Mouse (Mus musculus): ENCODE measurements around the gene Polg2. TPM values are rescaled to one million over a fixed set of nuclear protein-coding genes. Genes with fewer than 3 reads are reported as not detected.
A peak's percentile ranks its signal among the peaks of the same experiment; 100 is the strongest.
"Not testable (repeated sequence)": the region's sequence is repeated elsewhere in the genome, so short reads cannot be mapped to it uniquely, and the experiment has no call there.

Polg2 gene
- total RNA-seq, 2 experiments from 2014 or later: 2.8 to 3.3 TPM

DNA sequence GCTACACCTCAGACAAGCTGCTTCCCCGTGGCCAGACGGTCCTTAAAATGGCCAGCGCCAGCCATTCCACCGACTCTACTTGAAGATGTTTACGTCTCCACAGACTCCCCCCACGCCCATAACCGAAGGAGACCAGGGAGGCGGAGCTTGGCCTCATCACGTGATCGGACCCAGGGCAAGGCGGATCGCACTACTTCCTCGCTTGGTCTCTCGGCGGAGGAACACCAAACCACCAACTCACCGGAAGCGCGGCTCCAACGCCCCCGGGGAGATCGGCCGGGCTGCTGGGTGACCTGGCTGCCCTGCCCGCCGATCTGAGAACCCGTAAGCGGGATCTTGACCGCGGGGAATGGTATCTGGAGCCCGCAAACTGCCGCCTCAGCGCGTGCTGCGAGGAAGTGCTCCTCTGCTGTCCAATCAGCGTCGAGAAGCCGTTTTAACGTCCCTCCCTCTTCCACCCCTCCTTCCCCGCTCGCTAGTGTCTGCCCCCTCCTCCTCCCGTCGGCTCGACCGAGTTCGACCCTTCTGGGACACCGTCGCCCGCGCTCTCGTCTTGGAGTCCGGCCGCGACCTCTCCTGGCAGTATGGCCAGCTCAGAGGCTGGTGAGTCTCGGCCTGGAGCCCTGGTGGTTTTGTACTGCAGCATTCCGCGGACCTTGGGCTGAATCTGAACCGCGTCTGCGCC is 9.6 kb upstream of the Polg2 start, which contains the start of the genes Ddx5 and Cep95:
TSS of gene Ddx5 (minus strand) at position 411 of the 685 bp plus-strand sequence.
TSS of gene Cep95 (plus strand) at position 478 of the 685 bp plus-strand sequence.
- peak; percentile 97 for DNase-seq

DNA sequence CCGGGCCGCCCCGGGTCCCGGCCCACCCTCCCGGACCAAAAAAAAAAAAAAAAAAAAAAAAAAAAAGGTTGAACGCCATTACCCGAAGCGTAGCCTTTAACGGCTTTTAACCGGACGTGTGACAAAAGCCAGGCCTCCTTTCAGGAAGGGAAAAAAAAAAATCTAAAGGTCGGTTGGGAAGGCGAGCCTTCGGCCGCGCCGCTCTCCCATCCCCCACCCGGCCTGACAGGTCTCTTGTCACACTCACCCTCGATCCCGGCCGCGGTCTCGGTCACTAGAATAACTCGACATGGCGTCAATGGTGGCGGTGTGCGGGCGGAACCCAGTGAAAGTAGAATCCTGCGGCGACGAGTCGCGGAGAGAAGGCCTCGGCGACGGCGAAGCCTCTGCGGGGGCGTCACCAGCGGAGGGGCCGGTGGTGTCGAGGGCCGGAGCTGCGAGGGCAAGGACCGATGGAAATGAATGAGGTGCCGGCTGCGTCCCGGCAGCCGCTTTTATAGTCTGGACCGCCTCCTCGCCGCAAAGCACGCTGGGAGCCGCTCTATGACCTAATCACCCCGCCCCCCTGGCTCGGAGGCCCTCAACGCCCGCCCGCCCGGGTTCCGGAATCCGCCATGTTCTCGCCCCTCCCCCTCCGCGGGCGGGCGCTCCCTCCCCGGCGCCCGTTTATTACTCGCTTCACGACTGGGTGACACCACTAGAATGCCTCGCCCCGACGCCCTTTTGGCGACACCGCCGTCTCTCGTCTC is 8.9 kb upstream of the Polg2 start:
- DNase-seq: peak; percentile 98

GRCm38 (mm10) chr11:106787131-106788025 is 8.0 kb upstream of the Polg2 start:
- peak; percentile 94 for DNase-seq

GRCm38 (mm10) chr11:106785043-106785442 is 5.7 kb upstream of the Polg2 start:
- no peak for DNase-seq

GRCm38 (mm10) chr11:106784476-106784875 is 5.1 kb upstream of the Polg2 start:
- DNase-seq: no peak

GRCm38 (mm10) chr11:106782841-106783764 is 3.8 kb upstream of the Polg2 start:
- DNase-seq: no peak

DNA sequence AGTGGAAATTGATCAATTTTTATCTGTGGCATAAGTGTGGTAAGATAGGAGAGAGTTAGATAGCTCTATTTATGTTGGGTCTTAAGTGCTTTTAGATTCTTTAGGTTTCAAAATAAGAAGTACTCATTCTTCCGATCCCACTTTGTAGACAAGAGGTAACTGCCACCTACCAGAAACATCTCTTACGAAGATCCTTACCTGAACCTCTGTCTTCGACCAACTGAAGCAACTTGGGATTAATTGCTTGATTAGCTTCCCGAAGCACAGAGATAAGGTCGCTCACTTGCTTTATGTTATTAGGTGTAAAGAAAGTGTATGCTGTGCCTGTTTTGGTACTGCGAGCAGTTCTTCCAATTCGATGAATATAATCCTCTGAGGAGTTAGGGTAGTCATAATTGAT is 2.9 kb upstream of the Polg2 start:
- not testable (repeated sequence) for DNase-seq

DNA sequence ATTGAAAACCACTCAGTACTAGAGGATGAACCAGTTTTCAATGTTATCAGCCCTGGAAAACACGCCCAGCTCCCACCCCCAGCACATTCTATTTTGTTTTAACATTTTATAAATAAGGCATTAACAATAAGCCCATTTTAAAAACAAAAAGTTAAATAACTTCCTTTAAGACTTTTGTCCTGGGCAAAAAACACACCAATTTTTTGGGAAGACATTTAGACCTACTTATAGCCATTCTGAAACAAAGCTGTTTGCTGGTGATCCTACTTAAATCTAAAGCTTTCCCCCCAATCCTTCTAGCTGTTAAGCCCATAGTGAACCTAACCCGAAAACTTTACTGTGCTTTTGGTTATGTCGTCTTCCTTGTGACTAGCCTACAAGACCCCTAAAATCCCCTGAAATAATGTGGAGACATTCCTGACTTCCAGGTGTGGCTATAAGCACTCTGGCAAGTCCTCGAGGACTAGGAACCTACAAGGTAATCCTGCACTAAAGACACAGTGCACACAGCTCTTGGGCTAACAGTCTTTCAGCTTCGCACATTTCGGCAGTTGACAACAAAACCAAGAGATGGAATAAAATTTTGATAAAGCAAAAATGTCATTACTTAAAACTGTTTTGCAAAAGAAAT is 1.4 kb upstream of the Polg2 start:
- DNase-seq: no peak

- DNase-seq: no peak
These were observed 720 bp upstream of the Polg2 start for GRCm38 (mm10) chr11:106780089-106780425.

GRCm38 (mm10) chr11:106778589-106779387 is 549 bp downstream of the Polg2 start:
- DNase-seq: no peak

DNA sequence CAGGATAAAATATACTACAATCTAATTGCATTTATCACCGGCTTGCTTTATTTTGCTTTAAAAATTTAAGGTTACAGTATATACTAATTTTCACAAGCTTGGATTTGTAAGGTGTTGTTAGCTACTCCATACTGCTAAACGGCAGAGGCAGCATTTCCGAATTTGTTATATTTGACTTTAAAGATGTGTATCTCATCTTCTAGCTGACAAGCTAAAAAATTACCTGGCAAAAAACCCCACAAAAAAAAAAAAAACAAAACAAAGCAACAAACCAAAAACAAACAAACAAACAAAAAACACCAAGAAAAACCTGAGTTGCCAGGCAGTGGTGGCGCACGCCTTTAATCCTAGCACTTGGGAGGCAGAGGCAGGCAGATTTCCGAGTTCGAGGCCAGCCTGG is 1.2 kb downstream of the Polg2 start:
- DNase-seq: no peak

GRCm38 (mm10) chr11:106777395-106777794 is 1.9 kb downstream of the Polg2 start:
- no peak for DNase-seq

DNA sequence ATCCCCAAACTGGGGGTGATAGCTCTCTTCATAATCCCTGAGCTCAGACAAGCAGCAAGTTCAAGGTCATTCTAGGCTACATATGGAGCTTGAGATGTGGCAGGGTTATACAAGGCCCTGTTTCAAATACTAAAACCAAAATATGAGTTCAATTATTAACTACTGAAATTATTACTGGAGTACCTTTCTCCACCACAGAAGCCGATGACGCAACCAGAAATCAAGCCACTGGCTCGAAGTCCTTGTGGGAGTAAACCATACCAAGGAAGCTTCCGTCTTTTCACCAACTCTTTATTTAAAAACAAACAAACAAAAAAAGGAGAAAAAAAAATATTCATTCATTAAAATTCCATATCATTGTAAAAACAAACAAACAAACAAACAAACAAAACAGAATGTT is 2.4 kb downstream of the Polg2 start:
- DNase-seq: no peak

DNA sequence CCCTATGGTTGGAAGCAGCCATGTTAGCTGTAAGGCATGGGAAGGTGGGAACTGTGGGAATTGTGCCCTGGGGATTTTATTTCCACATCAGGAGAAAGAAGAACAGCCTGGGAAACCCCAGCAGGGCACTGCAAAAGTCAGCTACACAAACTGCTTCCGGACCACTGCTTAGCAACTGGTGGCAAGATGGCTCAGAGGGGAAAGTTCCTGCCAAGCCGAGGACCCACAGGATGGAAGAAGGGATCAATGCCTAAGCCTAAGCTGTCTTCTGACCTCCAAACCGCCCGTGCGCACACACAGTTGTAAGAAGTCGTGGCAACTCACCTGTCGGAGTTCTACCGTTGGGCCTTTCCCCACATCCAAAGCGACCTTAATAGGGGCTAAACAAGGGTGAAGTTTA is 6.3 kb downstream of the Polg2 start:
- no peak for DNase-seq

GRCm38 (mm10) chr11:106770195-106770974 is 9.0 kb downstream of the Polg2 start:
- no peak for DNase-seq

DNA sequence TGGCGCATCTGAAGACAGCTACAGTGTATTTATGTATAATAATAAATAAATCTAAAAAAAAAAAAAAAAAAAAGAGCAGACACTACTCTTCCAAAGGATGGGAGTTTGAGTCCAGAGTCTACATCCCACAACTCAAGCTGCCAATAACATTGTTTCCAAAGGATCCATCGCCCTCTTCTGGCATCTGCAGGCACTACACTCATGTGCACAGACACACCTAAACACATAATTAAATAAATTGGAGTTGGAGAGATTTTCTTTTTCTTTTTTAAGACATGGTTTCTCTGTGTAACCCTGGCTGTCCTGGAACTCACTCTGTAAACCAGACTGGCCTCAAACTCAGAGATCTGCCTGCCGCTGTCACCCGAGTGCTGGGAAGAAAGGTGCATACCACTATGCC is 11.8 kb downstream of the Polg2 start:
- no peak for DNase-seq

- DNase-seq: no peak
These were observed 12.7 kb downstream of the Polg2 start for GRCm38 (mm10) chr11:106766611-106767162.

DNA sequence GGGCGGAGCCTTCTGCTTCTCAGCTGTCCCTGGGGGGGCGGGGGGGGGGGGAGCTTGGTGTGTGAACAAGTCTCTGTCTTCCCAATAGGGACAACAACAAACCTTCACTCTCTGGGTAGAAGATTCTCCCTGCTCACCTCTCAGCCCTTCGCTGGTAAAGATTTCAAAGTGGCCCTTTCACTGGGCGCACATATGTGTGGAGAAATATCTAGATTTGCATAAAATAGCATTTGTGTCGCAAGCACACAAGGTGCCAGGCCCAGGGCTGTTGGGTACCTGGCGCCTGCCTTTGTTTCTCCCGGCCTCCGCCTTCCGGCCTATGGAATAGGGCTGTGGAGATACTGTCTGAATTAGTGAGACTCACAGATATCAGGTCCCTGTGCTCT is 16.5 kb downstream of the Polg2 start:
- DNase-seq: no peak
